Mouse (Mus musculus): Measurements from ENCODE around the gene Samhd1. TPM values are rescaled to one million over a fixed set of nuclear protein-coding genes. Genes with fewer than 3 reads are reported as not detected.

Samhd1 gene
- total and polyA plus RNA-seq, 2 experiments from 2014 or later = 11.9 to 12.7 TPM

- Histone ChIP-seq H3K4me1 (ENCODE audit: insufficient read depth, low read length) (peaks cover 33% of the 10 kb centered on the region), H3K36me3 (ENCODE audit: insufficient read depth, low read length) (no peaks in the 10 kb centered on the region), H3K9me3 (ENCODE audit: low read length) (no peaks in the 10 kb centered on the region), H3K4me2 (ENCODE audit: low read depth, low read length) (peak within 1 kb of the TSS; percentile 87), H3K4me3 (ENCODE audit: low read length) (peak within 1 kb of the TSS; percentile 77), H3K27me3 (ENCODE audit: insufficient read depth, low read length) (no peaks in the 10 kb centered on the region), H3K9ac (replicated peaks; ENCODE audit: low read length) (peak within 1 kb of the TSS; percentile 99), H3K27ac (peak within 1 kb of the TSS; percentile 98)
- peak; percentile 57 for TF ChIP-seq CTCF (IDR thresholded peaks at IDR 0.05; ENCODE audit: low read depth)
- peak; percentile 88 for ATAC-seq
- DNase-seq (ENCODE audit: low spot score) = peak; percentile 94
- WGBS = under 1% methylated on average over 78 of the region's 136 CpGs
Observed at GRCm38 (mm10) chr2:157078793-157079700, 56.0 kb downstream of the Samhd1 start, which contains the start of gene Soga1. TSS of gene Soga1 (minus strand) at chr2:157079254.

GRCm38 (mm10) chr2:157078059-157078792 lies 56.8 kb downstream of the Samhd1 start:
- ATAC-seq (peak; percentile 9; the same call in 1 of the 2 replicates), DNase-seq (ENCODE audit: low spot score) (no peak)
- no peaks in the 10 kb centered on the region for H3K9me3 ChIP-seq (ENCODE audit: low read length)
- H3K4me3 ChIP-seq (ENCODE audit: low read length) = peak overlapping the region; percentile 77
- peak overlapping the region; percentile 98 for H3K27ac ChIP-seq
- no peak for TF ChIP-seq CTCF (IDR thresholded peaks at IDR 0.05; ENCODE audit: low read depth)
- peak overlapping the region; percentile 99 for H3K9ac ChIP-seq (replicated peaks; ENCODE audit: low read length)
- H3K27me3 ChIP-seq (ENCODE audit: insufficient read depth, low read length) = no peaks in the 10 kb centered on the region
- H3K4me1 ChIP-seq (ENCODE audit: insufficient read depth, low read length) = peaks cover 41% of the 10 kb centered on the region
- H3K36me3 ChIP-seq (ENCODE audit: insufficient read depth, low read length) = no peaks in the 10 kb centered on the region
- 1% methylated on average over 60 of the region's 79 CpGs for WGBS
- peak overlapping the region; percentile 87 for H3K4me2 ChIP-seq (ENCODE audit: low read depth, low read length)

- H3K9ac ChIP-seq (replicated peaks; ENCODE audit: low read length) = peak overlapping the region; percentile 99
- peak; percentile 41 for ATAC-seq
- peaks cover 42% of the 10 kb centered on the region for H3K4me1 ChIP-seq (ENCODE audit: insufficient read depth, low read length)
- peak; percentile 86 for DNase-seq (ENCODE audit: low spot score)
- peak overlapping the region; percentile 98 for H3K27ac ChIP-seq
- no peaks in the 10 kb centered on the region for H3K36me3 ChIP-seq (ENCODE audit: insufficient read depth, low read length)
- no peak for TF ChIP-seq CTCF (IDR thresholded peaks at IDR 0.05; ENCODE audit: low read depth)
- H3K4me3 ChIP-seq (ENCODE audit: low read length) = peak overlapping the region; percentile 77
- WGBS = 2% methylated on average over 15 of the region's 15 CpGs
- H3K4me2 ChIP-seq (ENCODE audit: low read depth, low read length) = peak overlapping the region; percentile 87
- H3K9me3 ChIP-seq (ENCODE audit: low read length) = no peaks in the 10 kb centered on the region
- no peaks in the 10 kb centered on the region for H3K27me3 ChIP-seq (ENCODE audit: insufficient read depth, low read length)
Observed at GRCm38 (mm10) chr2:157077641-157078058, 57.4 kb downstream of the Samhd1 start.

GRCm38 (mm10) chr2:157077160-157077559 lies 57.9 kb downstream of the Samhd1 start:
- WGBS = 5% methylated on average over 5 of the region's 5 CpGs
- no peaks in the 10 kb centered on the region for H3K27me3 ChIP-seq (ENCODE audit: insufficient read depth, low read length)
- H3K4me1 ChIP-seq (ENCODE audit: insufficient read depth, low read length) = peaks cover 46% of the 10 kb centered on the region
- no peak for TF ChIP-seq CTCF (IDR thresholded peaks at IDR 0.05; ENCODE audit: low read depth)
- H3K4me2 ChIP-seq (ENCODE audit: low read depth, low read length) = peak overlapping the region; percentile 87
- peak; percentile 75 for DNase-seq (ENCODE audit: low spot score)
- ATAC-seq = peak; percentile 1; the same call in 1 of the 2 replicates
- H3K4me3 ChIP-seq (ENCODE audit: low read length) = peak overlapping the region; percentile 77
- H3K27ac ChIP-seq = peak overlapping the region; percentile 98
- no peaks in the 10 kb centered on the region for H3K9me3 ChIP-seq (ENCODE audit: low read length)
- peak overlapping the region; percentile 99 for H3K9ac ChIP-seq (replicated peaks; ENCODE audit: low read length)
- no peaks in the 10 kb centered on the region for H3K36me3 ChIP-seq (ENCODE audit: insufficient read depth, low read length)

GRCm38 (mm10) chr2:157076585-157076984 lies 58.5 kb downstream of the Samhd1 start:
- no peak for DNase-seq (ENCODE audit: low spot score)
- H3K36me3 ChIP-seq (ENCODE audit: insufficient read depth, low read length) = no peaks in the 10 kb centered on the region
- H3K4me2 ChIP-seq (ENCODE audit: low read depth, low read length) = peak overlapping the region; percentile 87
- H3K27ac ChIP-seq = peak overlapping the region; percentile 98
- 73% methylated on average over 7 of the region's 7 CpGs for whole genome bisulfite sequencing
- H3K27me3 ChIP-seq (ENCODE audit: insufficient read depth, low read length) = no peaks in the 10 kb centered on the region
- ATAC-seq = no peak
- H3K9ac ChIP-seq (replicated peaks; ENCODE audit: low read length) = peak overlapping the region; percentile 99; the same call in 1 of the 2 replicates
- H3K4me3 ChIP-seq (ENCODE audit: low read length) = peak overlapping the region; percentile 77
- no peak for TF ChIP-seq CTCF (IDR thresholded peaks at IDR 0.05; ENCODE audit: low read depth)
- peaks cover 52% of the 10 kb centered on the region for H3K4me1 ChIP-seq (ENCODE audit: insufficient read depth, low read length)
- no peaks in the 10 kb centered on the region for H3K9me3 ChIP-seq (ENCODE audit: low read length)

- peak; percentile 17; the same call in 1 of the 2 replicates for TF ChIP-seq CTCF (IDR thresholded peaks at IDR 0.05; ENCODE audit: low read depth)
- Histone ChIP-seq H3K4me3 (ENCODE audit: low read length) (peak overlapping the region; percentile 77), H3K27ac (0 out of 2 replicates have a peak overlapping the region, but pooled peaks have one; percentile 21), H3K9me3 (ENCODE audit: low read length) (no peaks in the 10 kb centered on the region), H3K36me3 (ENCODE audit: insufficient read depth, low read length) (no peaks in the 10 kb centered on the region), H3K27me3 (ENCODE audit: insufficient read depth, low read length) (no peaks in the 10 kb centered on the region), H3K4me1 (ENCODE audit: insufficient read depth, low read length) (peaks cover 60% of the 10 kb centered on the region), H3K9ac (replicated peaks; ENCODE audit: low read length) (peak overlapping the region; percentile 34), H3K4me2 (ENCODE audit: low read depth, low read length) (peak overlapping the region; percentile 87)
- no peak for ATAC-seq
- DNase-seq (ENCODE audit: low spot score) = peak; percentile 45
- WGBS = 13% methylated on average over 3 of the region's 3 CpGs
Observed at GRCm38 (mm10) chr2:157075685-157076084, 59.4 kb downstream of the Samhd1 start.

Data from hindbrain, postnatal 0 days (tissue).